Mouse (Mus musculus) C2C12 (cell line): ENCODE results near the gene Myo1b.

ENCODE experiments used
- CEBPB ChIP-seq: IDR thresholded peaks from one replicate; pipeline ENCODE4 v1.6.1; 2011; ENCODE audit warnings: low read depth, mild to moderate bottlenecking, control low read depth, moderate library complexity
- CTCF ChIP-seq: IDR thresholded peaks from one replicate; pipeline ENCODE4 v1.5.1; 2011; ENCODE audit not compliant: control insufficient read depth, insufficient read depth, insufficient read length
- FOSL1 ChIP-seq: IDR thresholded peaks from one replicate; pipeline ENCODE4 v1.8.0; 2011; ENCODE audit warnings: mild to moderate bottlenecking, low read length; ENCODE audit not compliant: poor library complexity, insufficient read depth, severe bottlenecking
- MAX ChIP-seq: IDR thresholded peaks from one replicate; pipeline ENCODE4 v1.6.1; 2011; ENCODE audit warnings: mild to moderate bottlenecking, control low read depth
- MYOD1 ChIP-seq: IDR thresholded peaks from one replicate; pipeline ENCODE4 v1.6.1; 2011; ENCODE audit warnings: low read depth; ENCODE audit not compliant: control insufficient read depth, insufficient read length
- MYOG ChIP-seq: IDR thresholded peaks from one replicate; pipeline ENCODE4 v1.6.1; 2011; ENCODE audit not compliant: control insufficient read depth, insufficient read length; ENCODE audit errors: extremely low read depth
- USF1 ChIP-seq: IDR thresholded peaks from one replicate; pipeline ENCODE4 v1.6.1; 2011; ENCODE audit warnings: low read depth, mild to moderate bottlenecking, control low read depth, moderate library complexity

DNA sequence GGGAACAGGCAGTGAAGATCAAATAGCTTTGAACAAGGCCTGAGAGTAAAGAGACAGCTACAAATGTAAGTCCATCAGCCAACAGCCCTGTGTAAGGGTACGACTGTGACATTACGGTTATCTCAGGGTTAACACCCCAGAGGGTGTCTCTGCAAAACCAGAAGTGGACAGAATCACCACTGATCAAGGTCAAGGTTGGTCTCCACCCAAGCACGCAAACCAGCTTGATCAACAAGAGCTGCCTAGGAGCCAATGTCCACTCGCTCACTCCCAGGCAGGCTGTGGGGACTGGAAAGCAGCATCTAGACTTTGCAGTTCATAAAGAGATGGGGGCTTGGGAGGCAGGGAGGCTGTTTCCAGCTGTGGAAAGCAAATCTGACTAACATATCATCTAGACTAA is 23.9 kb downstream of the Myo1b start:
- TF ChIP-seq CTCF (no peak), MYOD1 (no peak), CEBPB (no peak), FOSL1 (no peak), USF1 (no peak), MYOG (no peak), MAX (no peak)
